Mouse (Mus musculus) myocyte (in vitro differentiated cells): ENCODE data around the gene Cdkn1c.

Source experiments
- CEBPB ChIP-seq: IDR thresholded peaks from 2 replicates; pipeline ENCODE4 v1.6.1; 2011; ENCODE audit warnings: mild to moderate bottlenecking, moderate library complexity; ENCODE audit not compliant: poor library complexity, insufficient read depth, severe bottlenecking
- E2F4 ChIP-seq: IDR thresholded peaks from one replicate; pipeline ENCODE4 v1.6.1; 2011; ENCODE audit warnings: mild to moderate bottlenecking, control low read depth, moderate library complexity; ENCODE audit not compliant: insufficient read depth
- MAX ChIP-seq: IDR thresholded peaks from one replicate; pipeline ENCODE4 v1.6.1; 2011; ENCODE audit warnings: low read depth, mild to moderate bottlenecking, control low read depth
- MYOD1 ChIP-seq, 3 experiments: IDR thresholded peaks; one replicate each; pipeline ENCODE4 v1.6.1; 2011; ENCODE audit warnings: control low read depth in 2 of 3, low read depth in 2 of 3, mild to moderate bottlenecking in 2 of 3, moderate library complexity in 1 of 3; ENCODE audit not compliant: insufficient read length in 2 of 3, control insufficient read depth in 1 of 3
- MYOG ChIP-seq, 3 experiments: IDR thresholded peaks; one replicate each; pipeline ENCODE4 v1.6.1; 2011; ENCODE audit warnings: control low read depth in 2 of 3, low read depth in 2 of 3, mild to moderate bottlenecking in 2 of 3; ENCODE audit not compliant: insufficient read length in 2 of 3, control insufficient read depth in 1 of 3, insufficient read depth in 1 of 3
- POLR2A ChIP-seq: IDR thresholded peaks from one replicate; pipeline ENCODE4 v1.6.1; 2011; ENCODE audit warnings: low read depth, mild to moderate bottlenecking, control low read depth, moderate library complexity; ENCODE audit not compliant: insufficient read length
- REST ChIP-seq: IDR thresholded peaks from one replicate; pipeline ENCODE4 v1.6.1; 2011; ENCODE audit warnings: mild to moderate bottlenecking, control low read depth, moderate library complexity; ENCODE audit not compliant: insufficient read depth, insufficient read length
- TCF12 ChIP-seq: IDR thresholded peaks from one replicate; pipeline ENCODE4 v1.6.1; 2011; ENCODE audit warnings: mild to moderate bottlenecking, control low read depth; ENCODE audit not compliant: poor library complexity, insufficient read depth, severe bottlenecking
- USF1 ChIP-seq: IDR thresholded peaks from one replicate; pipeline ENCODE4 v1.6.1; 2011; ENCODE audit warnings: low read depth, mild to moderate bottlenecking, control low read depth, moderate library complexity

GRCm38 (mm10) chr7:143459332-143460211, 1.3 kb downstream of the Cdkn1c start:
- TF ChIP-seq TCF12 (no peak), MAX (no peak), MYOD1 (IDR thresholded peaks at IDR 0.05; ENCODE audit: control insufficient read depth in 1 of 3, insufficient read length in 2 of 3, low read depth in 2 of 3) (no peak), POLR2A (no peak), USF1 (no peak), CEBPB (no peak), E2F4 (no peak), MYOG (IDR thresholded peaks at IDR 0.05; ENCODE audit: control insufficient read depth in 1 of 3, insufficient read depth in 1 of 3, insufficient read length in 2 of 3, low read depth in 2 of 3) (no peak), REST (no peak)
